12 mouse cellular contexts compared by ENCODE assay signal in the genomic region with DNA sequence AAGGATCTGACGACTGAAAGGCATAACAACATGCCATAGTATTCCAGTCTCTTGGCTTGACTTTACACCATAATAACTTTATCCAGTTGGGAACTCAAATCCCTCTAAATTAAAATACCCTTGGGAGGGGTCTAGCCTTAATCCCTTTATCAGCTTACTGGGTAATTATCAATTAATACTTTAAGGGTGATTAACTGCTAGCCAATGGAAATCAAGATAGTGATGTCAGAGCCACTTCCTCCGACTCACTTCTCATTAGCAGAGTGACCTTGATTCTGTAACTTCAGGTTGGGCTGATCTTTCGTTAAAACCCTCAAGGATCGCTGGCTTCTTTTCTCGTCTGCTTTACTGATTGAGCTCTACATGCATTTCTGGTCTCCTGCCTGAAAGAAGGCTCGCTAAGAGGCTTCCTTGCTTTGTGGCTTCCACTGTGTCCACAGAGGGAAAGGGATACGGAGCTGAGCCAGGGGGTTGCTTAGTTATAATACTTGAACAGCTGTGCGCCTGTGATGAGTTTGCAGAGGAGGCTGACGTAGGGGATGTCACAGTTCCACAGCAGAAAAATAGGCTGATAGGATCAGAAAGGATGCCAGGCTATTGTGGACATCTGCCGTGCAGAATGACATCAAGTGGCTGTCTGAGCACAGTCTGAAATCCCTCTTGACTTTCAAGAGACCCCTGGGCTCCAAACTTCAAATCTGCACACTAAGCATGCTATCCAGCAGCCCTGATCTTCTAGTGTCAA.
A peak's percentile ranks its signal among the peaks of the same experiment; 100 is the strongest.
DNase-seq lines count a peak whose midpoint lies in the region; ATAC-seq and TF ChIP-seq lines count a peak whose summit lies in the region.
"Had no signal": no experiment of that assay in that cellular context is flagged by ENCODE, and none has a peak within 500 bp of the region (broad histone marks: within the 10 kb centered on the region; RNA-seq: fewer than 3 reads in every experiment).

No protein-coding gene starts in this region.

- DNase-seq in brain, adult 2 months (ENCODE audit: low read depth, low spot score): peak; percentile 67
- peak; percentile 38 for DNase-seq in forebrain, embryonic 14.5 days (ENCODE audit: low spot score)
- peak; percentile 42 to 56 for DNase-seq in layer of hippocampus, adult 8-10 months (ENCODE audit: low spot score in 2 of 2)
- peak; percentile 63 for DNase-seq in midbrain, embryonic 14.5 days
- no peak for DNase-seq in thymus, adult 2 months
- DNase-seq in heart, adult 9 months (ENCODE audit: low spot score in 2 of 2): no peak
- no peak for DNase-seq in adrenal gland, adult (ENCODE audit: inconsistent age in 2 of 2, low spot score in 1 of 2)
- no peak for DNase-seq in adrenal gland, adult 8-10 months
- DNase-seq: kidney, adult 9 months; liver had no signal

- 0 out of 2 replicates have a peak overlapping the region, but pooled peaks have one; percentile 29 for H3K9ac ChIP-seq in forebrain, embryonic 14.5 days (ENCODE audit: low read length)
- no peak overlapping the region for H3K9ac ChIP-seq in midbrain, embryonic 14.5 days (replicated peaks; ENCODE audit: low read length)
- H3K9ac ChIP-seq: embryonic facial prominence, embryonic 15.5 days had no signal

- H3K4me1 ChIP-seq in forebrain, embryonic 14.5 days (ENCODE audit: control insufficient read depth, insufficient read depth, low read length): peaks cover 6% of the 10 kb centered on the region; the same call in 1 of the 2 replicates
- H3K4me1 ChIP-seq in midbrain, embryonic 14.5 days (ENCODE audit: control insufficient read depth, insufficient read depth, low read length): peaks cover 22% of the 10 kb centered on the region
- H3K4me1 ChIP-seq in thymus, adult 2 months (replicated peaks; ENCODE audit: control insufficient read depth, insufficient read depth, low read length): no peaks in the 10 kb centered on the region
- H3K4me1 ChIP-seq: embryonic facial prominence, embryonic 15.5 days; heart, embryonic 10.5 days had no signal

- H3K27me3 ChIP-seq in forebrain, embryonic 14.5 days (replicated peaks; ENCODE audit: control insufficient read depth, insufficient read depth, low read length): no peaks in the 10 kb centered on the region
- no peaks in the 10 kb centered on the region for H3K27me3 ChIP-seq in midbrain, embryonic 14.5 days (ENCODE audit: control insufficient read depth, insufficient read depth, low read length)
- H3K27me3 ChIP-seq in thymus, adult 2 months (ENCODE audit: control insufficient read depth, insufficient read depth, low read length): no peaks in the 10 kb centered on the region
- H3K27me3 ChIP-seq: embryonic facial prominence, embryonic 15.5 days had no signal

- H3K4me3 ChIP-seq in forebrain, embryonic 14.5 days (ENCODE audit: low read depth, low read length): no peak overlapping the region
- no peak overlapping the region for H3K4me3 ChIP-seq in midbrain, embryonic 14.5 days (replicated peaks; ENCODE audit: low read depth, low read length)
- H3K4me3 ChIP-seq in thymus, adult 2 months (ENCODE audit: control insufficient read depth, insufficient read depth, low read length): no peak overlapping the region
- H3K4me3 ChIP-seq: embryonic facial prominence, embryonic 15.5 days; heart, embryonic 10.5 days had no signal

- H3K36me3 ChIP-seq in forebrain, embryonic 14.5 days (ENCODE audit: control insufficient read depth, insufficient read depth, low read length): no peaks in the 10 kb centered on the region
- no peaks in the 10 kb centered on the region for H3K36me3 ChIP-seq in midbrain, embryonic 14.5 days (ENCODE audit: control insufficient read depth, insufficient read depth, low read length)
- H3K36me3 ChIP-seq in thymus, adult 2 months (ENCODE audit: control insufficient read depth, insufficient read depth, low read length): no peaks in the 10 kb centered on the region
- H3K36me3 ChIP-seq: embryonic facial prominence, embryonic 15.5 days; heart, embryonic 10.5 days had no signal

- no peak for TF ChIP-seq CTCF in thymus, adult 2 months (IDR thresholded peaks at IDR 0.05; ENCODE audit: borderline replicate concordance, control insufficient read depth, extremely low read depth, insufficient read depth, low read length, poor library complexity)

- H3K9me3 ChIP-seq in forebrain, embryonic 14.5 days (replicated peaks; ENCODE audit: control insufficient read depth, low read length): no peaks in the 10 kb centered on the region
- H3K9me3 ChIP-seq in midbrain, embryonic 14.5 days (ENCODE audit: control insufficient read depth, low read length): no peaks in the 10 kb centered on the region
- H3K9me3 ChIP-seq: embryonic facial prominence, embryonic 15.5 days; heart, embryonic 10.5 days had no signal

- peak overlapping the region; percentile 21; the same call in 1 of the 2 replicates for H3K27ac ChIP-seq in forebrain, embryonic 14.5 days (ENCODE audit: low read depth, low read length)
- H3K27ac ChIP-seq in midbrain, embryonic 14.5 days (replicated peaks; ENCODE audit: low read depth, low read length): peak overlapping the region; percentile 20; the same call in 1 of the 2 replicates
- H3K27ac ChIP-seq in thymus, adult 2 months (ENCODE audit: control insufficient read depth, insufficient read depth, low read length): no peak overlapping the region
- H3K27ac ChIP-seq: embryonic facial prominence, embryonic 15.5 days; heart, embryonic 10.5 days had no signal

- no peak for TF ChIP-seq POLR2A in thymus, adult 2 months (IDR thresholded peaks at IDR 0.05; ENCODE audit: control insufficient read depth, extremely low read depth, insufficient read depth, low read length, poor library complexity)

- no peak overlapping the region for H3K4me2 ChIP-seq in forebrain, embryonic 14.5 days (ENCODE audit: low read length)
- peak overlapping the region; percentile 16; the same call in 1 of the 2 replicates for H3K4me2 ChIP-seq in midbrain, embryonic 14.5 days (ENCODE audit: low read length)
- H3K4me2 ChIP-seq: embryonic facial prominence, embryonic 15.5 days had no signal

- WGBS in forebrain, embryonic 14.5 days: 17% methylated on average over 10 of the region's 10 CpGs
- 8% methylated on average over 10 of the region's 10 CpGs for WGBS in midbrain, embryonic 14.5 days
- WGBS in thymus, adult 2 months: 78% methylated on average over 10 of the region's 10 CpGs

- peak; percentile 60; the same call in 1 of the 2 replicates for ATAC-seq in forebrain, embryonic 14.5 days
- peak; percentile 77; the same call in 1 of the 2 replicates for ATAC-seq in midbrain, embryonic 14.5 days (ENCODE audit: low FRiP score, low TSS enrichment)

Comparison
In these comparisons a context has a peak if more than half of its experiments do, and no peak if none do; other contexts are left out.
1. DNase-seq: peak in brain, adult 2 months (single experiment), forebrain, embryonic 14.5 days (single experiment), layer of hippocampus, adult 8-10 months (2 of 2) and midbrain, embryonic 14.5 days (single experiment); none in thymus, adult 2 months (single experiment), heart, adult 9 months (0 of 2), adrenal gland, adult (0 of 2) and adrenal gland, adult 8-10 months (single experiment).